Mouse (Mus musculus) lung, embryonic 15.5 days (tissue): ENCODE measurements around the gene Olfr58. TPM values are rescaled to one million over a fixed set of nuclear protein-coding genes. Genes with fewer than 3 reads are reported as not detected.
"Not testable (repeated sequence)": the region's sequence is repeated elsewhere in the genome, so short reads cannot be mapped to it uniquely, and the experiment has no call there.

Source experiments
- ATAC-seq: fragments of 200-750 bp; cut with Nextera tagmentation; 2 replicates; pipeline ENCODE4 v1.8.0; 2017; ENCODE audit warnings: moderate number of reproducible peaks, borderline replicate concordance; ENCODE audit not compliant: low FRiP score, low TSS enrichment; ENCODE audit errors: extremely low read depth
- H3K27ac ChIP-seq: fragments of 300-500 bp; sonication (generic); 2 replicates; pipeline ENCODE4 v1.5.1; 2015; ENCODE audit warnings: moderate library complexity, mild to moderate bottlenecking, inconsistent platforms
- H3K27me3 ChIP-seq: fragments of 300-500 bp; sonication (generic); 2 replicates; pipeline ENCODE4 v1.6.1; 2015; ENCODE audit warnings: inconsistent platforms
- H3K36me3 ChIP-seq: fragments of 300-500 bp; sonication (generic); 2 replicates; pipeline ENCODE4 v1.6.1; 2015; ENCODE audit warnings: inconsistent platforms
- H3K4me1 ChIP-seq: fragments of 300-500 bp; sonication (generic); 2 replicates; pipeline ENCODE4 v1.6.1; 2015; ENCODE audit warnings: inconsistent platforms
- H3K4me2 ChIP-seq: fragments of 300-500 bp; sonication (generic); 2 replicates; pipeline ENCODE4 v1.6.1; 2015; ENCODE audit warnings: inconsistent platforms, mild to moderate bottlenecking, moderate library complexity
- H3K4me3 ChIP-seq: fragments of 300-500 bp; sonication (generic); 2 replicates; pipeline ENCODE4 v1.5.1; 2015; ENCODE audit warnings: mild to moderate bottlenecking, inconsistent platforms
- H3K9ac ChIP-seq: fragments of 300-500 bp; sonication (generic); 2 replicates; pipeline ENCODE4 v1.6.1; 2015; ENCODE audit warnings: inconsistent platforms
- H3K9me3 ChIP-seq: fragments of 300-500 bp; sonication (generic); 2 replicates; pipeline ENCODE4 v1.6.1; 2016; ENCODE audit warnings: inconsistent platforms
- WGBS: fragments of 180-500 bp; shearing (Covaris S2); methylation state at CpG from one replicate; pipeline ENCODE4 v1.1.7; 2015; 5-methylcytosine and 5-hydroxymethylcytosine counted together
- polyA plus RNA-seq: library from polyadenylated mRNA; unstranded; fragments of >200 nt; fragmentation: Nextera tagmentation; extraction: Ambion mirVana; gene quantifications from 2 replicates; pipeline ENCODE4 v1.2.1, GENCODE M21; 2015

Gene Olfr58
- not detected in 2 replicates for polyA plus RNA-seq

DNA sequence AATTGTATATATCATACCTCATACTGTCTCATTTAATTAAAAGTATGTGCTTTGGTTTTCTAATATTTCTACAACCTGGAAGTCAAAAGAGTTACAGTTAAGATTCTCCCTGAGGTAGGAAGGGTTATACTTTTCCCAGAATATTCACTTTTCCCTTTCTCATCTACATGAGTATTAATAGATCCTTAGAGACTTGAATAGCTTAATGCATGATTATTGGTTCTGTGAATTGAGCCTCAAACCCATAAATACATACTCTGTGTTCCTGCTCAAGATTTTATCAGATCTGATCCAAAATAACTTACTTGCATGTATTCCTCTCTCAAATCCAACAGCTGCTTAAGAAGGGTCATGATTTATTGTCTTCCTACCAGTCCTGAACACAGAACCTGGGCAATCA, at the start of gene Olfr58:
TSS of gene Olfr58 (plus strand) at position 301 of the 400 bp plus-strand sequence.
- H3K27ac ChIP-seq: no peak within 1 kb of the TSS
- no peak for ATAC-seq

GRCm38 (mm10) chr9:19769136-19769535, 10.9 kb upstream of the Olfr58 start:
- no peak for ATAC-seq
- Histone ChIP-seq H3K4me2 (no peak overlapping the region), H3K4me3 (no peak overlapping the region), H3K4me1 (no peaks in the 10 kb centered on the region), H3K27me3 (no peaks in the 10 kb centered on the region), H3K9ac (no peak overlapping the region), H3K27ac (no peak overlapping the region), H3K36me3 (no peaks in the 10 kb centered on the region), H3K9me3 (no peaks in the 10 kb centered on the region; the same call in 1 of the 2 replicates)
- WGBS: 82% methylated on average over 14 of the region's 14 CpGs

More for the DNA sequence above, at the start of gene Olfr58:
- Histone ChIP-seq H3K27me3 (no peaks in the 10 kb centered on the region), H3K4me3 (no peak within 1 kb of the TSS), H3K36me3 (no peaks in the 10 kb centered on the region), H3K4me1 (no peaks in the 10 kb centered on the region), H3K9me3 (no peaks in the 10 kb centered on the region), H3K4me2 (no peak within 1 kb of the TSS), H3K9ac (no peak within 1 kb of the TSS)

GRCm38 (mm10) chr9:19769701-19770100, 10.4 kb upstream of the Olfr58 start:
- no peak overlapping the region for H3K9ac ChIP-seq
- no peak overlapping the region for H3K27ac ChIP-seq
- H3K4me3 ChIP-seq: no peak overlapping the region
- H3K36me3 ChIP-seq: no peaks in the 10 kb centered on the region
- no peaks in the 10 kb centered on the region for H3K4me1 ChIP-seq
- no peaks in the 10 kb centered on the region for H3K27me3 ChIP-seq
- ATAC-seq: no peak
- 93% methylated on average over 14 of the region's 14 CpGs for WGBS
- H3K9me3 ChIP-seq: no peaks in the 10 kb centered on the region; the same call in 1 of the 2 replicates
- no peak overlapping the region for H3K4me2 ChIP-seq

DNA sequence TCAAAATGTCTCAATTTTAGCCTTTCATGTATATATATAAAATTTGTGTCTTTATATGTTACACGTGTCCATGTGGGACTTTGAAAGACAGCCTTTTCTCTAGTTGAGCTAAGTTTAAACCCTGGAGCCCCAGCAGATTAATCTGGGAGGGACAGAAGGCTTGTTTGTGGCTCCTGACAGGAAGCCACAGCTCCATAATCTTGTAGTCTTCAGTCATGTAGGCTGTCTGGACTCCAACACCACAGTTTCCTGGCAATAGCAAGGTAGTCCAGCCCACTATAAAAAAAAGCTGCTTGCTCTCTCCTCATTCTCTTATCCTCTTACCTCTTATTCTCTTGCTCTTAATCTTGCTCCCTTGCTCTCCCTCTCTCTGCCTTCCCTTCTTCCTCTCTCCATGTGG, 22.9 kb downstream of the Olfr58 start:
- Histone ChIP-seq H3K9me3 (no peaks in the 10 kb centered on the region), H3K27ac (no peak overlapping the region), H3K36me3 (no peaks in the 10 kb centered on the region), H3K27me3 (no peaks in the 10 kb centered on the region), H3K4me3 (no peak overlapping the region), H3K4me2 (no peak overlapping the region), H3K4me1 (no peaks in the 10 kb centered on the region), H3K9ac (no peak overlapping the region)
- WGBS: 50% methylated on average over 1 of the region's 1 CpGs
- ATAC-seq: no peak

DNA sequence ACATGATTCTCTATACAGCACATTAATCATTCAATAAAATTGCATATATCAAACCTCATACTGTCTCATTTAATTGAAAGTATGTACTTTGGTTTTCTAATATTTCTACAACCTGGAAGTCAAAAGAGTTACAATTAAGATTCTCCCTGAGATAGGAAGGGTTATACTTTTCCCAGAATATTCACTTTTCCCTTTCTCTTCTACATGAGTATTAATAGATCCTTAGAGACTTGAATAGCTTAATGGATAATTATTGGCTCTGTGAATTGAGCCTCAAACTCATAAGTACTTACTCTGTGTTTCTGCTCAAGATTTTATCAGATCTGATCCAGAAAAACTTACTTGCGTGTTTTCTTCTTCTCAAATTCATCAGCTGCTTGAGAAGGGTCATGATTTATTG, 24.5 kb downstream of the Olfr58 start, which contains the start of gene Olfr859:
TSS of gene Olfr859 (plus strand) at position 301 of the 400 bp plus-strand sequence.
- H3K4me1 ChIP-seq, H3K4me2 ChIP-seq, H3K4me3 ChIP-seq, ATAC-seq, H3K36me3 ChIP-seq, H3K9ac ChIP-seq, H3K27me3 ChIP-seq, H3K9me3 ChIP-seq, H3K27ac ChIP-seq: not testable (repeated sequence)
- WGBS: 65% methylated on average over 1 of the region's 1 CpGs

Other genes with a start within 250 kb of the Olfr58 start
- gene Olfr853, start 239.2 kb upstream of the Olfr58 start, polyA plus RNA-seq: not detected in 2 replicates
- not detected in 2 replicates for gene Olfr854, start 212.9 kb upstream of the Olfr58 start, polyA plus RNA-seq
- gene Olfr855, start 197.7 kb upstream of the Olfr58 start, polyA plus RNA-seq: not detected in 2 replicates
- gene Zfp317, start 158.2 kb upstream of the Olfr58 start, polyA plus RNA-seq: 26.3 and 27.3 TPM in 2 replicates
- gene Olfr857, start 70.8 kb upstream of the Olfr58 start, polyA plus RNA-seq: not detected in 2 replicates
- gene Olfr859, start 24.6 kb downstream of the Olfr58 start, polyA plus RNA-seq: not detected in 2 replicates
- not detected in 2 replicates for gene Olfr860, start 69.5 kb downstream of the Olfr58 start, polyA plus RNA-seq
- not detected in 2 replicates for gene Olfr862, start 107.7 kb downstream of the Olfr58 start, polyA plus RNA-seq
- gene Olfr77, start 136.6 kb downstream of the Olfr58 start, polyA plus RNA-seq: 0.20 and 0.24 TPM in 2 replicates
- not detected in 2 replicates for gene Olfr866, start 247.8 kb downstream of the Olfr58 start, polyA plus RNA-seq